Mouse (Mus musculus) CH12F3 (cell line): ENCODE measurements around the gene Fam114a1.

Experiments used
- in situ Hi-C: fragments of 300-500 bp; cut with MboI; formaldehyde crosslinking; loops from 2 replicates; pipeline ENCODE4 v1.14.3; 2020; ENCODE audit warnings: low sequenced_read_pairs

Gene Fam114a1

GRCm38 (mm10) chr5:65003946-65004535 is 34.2 kb downstream of the Fam114a1 start:
- in situ Hi-C loops, result loop anchor here (25.0 kb wide), 1 partner anchor 233 kb away; no protein-coding TSS in a partner anchor

GRCm38 (mm10) chr5:65005251-65005650 is 35.4 kb downstream of the Fam114a1 start:
- in situ Hi-C loops, result loop anchor here (25.0 kb wide), 1 partner anchor 232 kb away; no protein-coding TSS in a partner anchor

- in situ Hi-C loops, result loop anchor here (25.0 kb wide), 1 partner anchor 231 kb away; no protein-coding TSS in a partner anchor
Observed at GRCm38 (mm10) chr5:65006011-65006491, 36.2 kb downstream of the Fam114a1 start.

GRCm38 (mm10) chr5:65011901-65012573 is 42.2 kb downstream of the Fam114a1 start:
- in situ Hi-C loops, result loop anchor here (25.0 kb wide), 1 partner anchor 225 kb away; no protein-coding TSS in a partner anchor

GRCm38 (mm10) chr5:65015508-65015907 is 45.6 kb downstream of the Fam114a1 start:
- in situ Hi-C loops, result loop anchor here (25.0 kb wide), 1 partner anchor 222 kb away; no protein-coding TSS in a partner anchor

- in situ Hi-C loops, result loop anchor here (25.0 kb wide), 1 partner anchor 218 kb away; no protein-coding TSS in a partner anchor
Observed at GRCm38 (mm10) chr5:65019109-65019508, 49.2 kb downstream of the Fam114a1 start.

- in situ Hi-C loops, result loop anchor here (25.0 kb wide), 1 partner anchor 217 kb away; no protein-coding TSS in a partner anchor
Observed at GRCm38 (mm10) chr5:65019823-65020222, 50.0 kb downstream of the Fam114a1 start.

GRCm38 (mm10) chr5:65022006-65022405 is 52.1 kb downstream of the Fam114a1 start:
- in situ Hi-C loops, result loop anchor here (25.0 kb wide), 1 partner anchor 215 kb away; no protein-coding TSS in a partner anchor

GRCm38 (mm10) chr5:65024641-65025040 is 54.8 kb downstream of the Fam114a1 start:
- in situ Hi-C loops, result loop anchor here (25.0 kb wide), 1 partner anchor 213 kb away; no protein-coding TSS in a partner anchor

GRCm38 (mm10) chr5:65025916-65026315 is 56.0 kb downstream of the Fam114a1 start:
- in situ Hi-C loops, result no loop called here

- in situ Hi-C loops, result no loop called here
Observed at GRCm38 (mm10) chr5:65026776-65027175, 56.9 kb downstream of the Fam114a1 start.

GRCm38 (mm10) chr5:65028019-65028418 is 58.1 kb downstream of the Fam114a1 start:
- in situ Hi-C loops, result no loop called here

GRCm38 (mm10) chr5:65036597-65036996 is 66.7 kb downstream of the Fam114a1 start:
- in situ Hi-C loops, result no loop called here

- in situ Hi-C loops, result no loop called here
Observed at GRCm38 (mm10) chr5:65038305-65038704, 68.4 kb downstream of the Fam114a1 start.

GRCm38 (mm10) chr5:65038811-65039571 is 69.1 kb downstream of the Fam114a1 start:
- in situ Hi-C loops, result no loop called here

GRCm38 (mm10) chr5:65040463-65040862 is 70.6 kb downstream of the Fam114a1 start:
- in situ Hi-C loops, result no loop called here

GRCm38 (mm10) chr5:65043407-65043895 is 73.6 kb downstream of the Fam114a1 start:
- in situ Hi-C loops, result no loop called here

- in situ Hi-C loops, result no loop called here
Observed at GRCm38 (mm10) chr5:65045642-65046370, 75.9 kb downstream of the Fam114a1 start.

- in situ Hi-C loops, result no loop called here
Observed at GRCm38 (mm10) chr5:65046442-65047284, 76.8 kb downstream of the Fam114a1 start.
